Mouse (Mus musculus) heart, adult 11 months (tissue): Measurements from ENCODE around the gene Itgal.

Experiments
- DNase-seq: peaks from one replicate; pipeline ENCODE4 v3.0.0; 2022

Itgal gene

GRCm38 (mm10) chr7:127280092-127280491, 16.0 kb upstream of the Itgal start:
- peak; percentile 91 for DNase-seq

GRCm38 (mm10) chr7:127281114-127281513, 14.9 kb upstream of the Itgal start:
- no peak for DNase-seq

- DNase-seq = no peak
Observed at GRCm38 (mm10) chr7:127282190-127282589, 13.9 kb upstream of the Itgal start.

- DNase-seq = no peak
Observed at GRCm38 (mm10) chr7:127285154-127285553, 10.9 kb upstream of the Itgal start.

- DNase-seq = peak; percentile 85
Observed at GRCm38 (mm10) chr7:127287940-127288339, 8.1 kb upstream of the Itgal start.

- no peak for DNase-seq
Observed at GRCm38 (mm10) chr7:127289306-127289705, 6.8 kb upstream of the Itgal start.

GRCm38 (mm10) chr7:127290142-127290541, 5.9 kb upstream of the Itgal start:
- DNase-seq = peak; percentile 86

GRCm38 (mm10) chr7:127296786-127297555, 911 bp downstream of the Itgal start:
- no peak for DNase-seq

GRCm38 (mm10) chr7:127297586-127298193, 1.6 kb downstream of the Itgal start:
- no peak for DNase-seq

GRCm38 (mm10) chr7:127308431-127308830, 12.4 kb downstream of the Itgal start:
- no peak for DNase-seq

GRCm38 (mm10) chr7:127308887-127309286, 12.8 kb downstream of the Itgal start:
- DNase-seq = no peak

- no peak for DNase-seq
Observed at GRCm38 (mm10) chr7:127309951-127310350, 13.9 kb downstream of the Itgal start.

GRCm38 (mm10) chr7:127313912-127314311, 17.9 kb downstream of the Itgal start:
- DNase-seq = peak; percentile 91

GRCm38 (mm10) chr7:127321106-127321505, 25.0 kb downstream of the Itgal start:
- no peak for DNase-seq

GRCm38 (mm10) chr7:127322085-127322484, 26.0 kb downstream of the Itgal start:
- no peak for DNase-seq

- DNase-seq = no peak
Observed at GRCm38 (mm10) chr7:127324944-127325343, 28.9 kb downstream of the Itgal start.

- DNase-seq = no peak
Observed at GRCm38 (mm10) chr7:127325550-127325949, 29.5 kb downstream of the Itgal start.

GRCm38 (mm10) chr7:127326685-127327084, 30.6 kb downstream of the Itgal start:
- peak; percentile 96 for DNase-seq

- DNase-seq = peak; percentile 69
Observed at GRCm38 (mm10) chr7:127333240-127333639, 37.2 kb downstream of the Itgal start.

- DNase-seq = no peak
Observed at GRCm38 (mm10) chr7:127335604-127336003, 39.5 kb downstream of the Itgal start.

GRCm38 (mm10) chr7:127337636-127338035, 41.6 kb downstream of the Itgal start:
- no peak for DNase-seq

GRCm38 (mm10) chr7:127341356-127341755, 45.3 kb downstream of the Itgal start:
- peak; percentile 81 for DNase-seq

- peak; percentile 77 for DNase-seq
Observed at GRCm38 (mm10) chr7:127341861-127342260, 45.8 kb downstream of the Itgal start.

GRCm38 (mm10) chr7:127342332-127342731, 46.3 kb downstream of the Itgal start:
- DNase-seq = peak; percentile 84
